Mouse (Mus musculus) cerebellum, adult 2 months (tissue): ENCODE results near the gene Dock2. TPM values are rescaled to one million over a fixed set of nuclear protein-coding genes. Genes with fewer than 3 reads are reported as not detected.

Source experiments
- DNase-seq, 2 experiments: peaks; one replicate each; pipeline ENCODE4 v3.0.0; 2021
- H3K27ac ChIP-seq: fragments of 200-500 bp; 2 replicates; pipeline ENCODE4 v1.5.1; 2012; ENCODE audit warnings: low read length, control low read depth, inconsistent platforms; ENCODE audit not compliant: insufficient read depth
- H3K27me3 ChIP-seq: fragments of 200-500 bp; 2 replicates; pipeline ENCODE4 v1.6.1; 2012; ENCODE audit warnings: inconsistent platforms, mild to moderate bottlenecking, low read length, moderate library complexity; ENCODE audit not compliant: control insufficient read depth, insufficient read depth
- H3K4me1 ChIP-seq: fragments of 200-500 bp; 2 replicates; pipeline ENCODE4 v1.6.1; 2011; ENCODE audit warnings: low read length; ENCODE audit not compliant: control insufficient read depth, insufficient read depth
- H3K4me3 ChIP-seq: fragments of 200-500 bp; replicated peaks from 2 replicates; pipeline ENCODE3; 2011; ENCODE audit warnings: mild to moderate bottlenecking, low read depth, low read length, control low read depth; ENCODE audit not compliant: insufficient read depth
- CTCF ChIP-seq: fragments of 200-500 bp; IDR thresholded peaks from 2 replicates; pipeline ENCODE4 v1.5.1; 2011; ENCODE audit warnings: low read depth, mild to moderate bottlenecking, control low read depth, low read length, moderate library complexity, borderline replicate concordance; ENCODE audit not compliant: insufficient read depth
- POLR2A ChIP-seq: fragments of 200-500 bp; IDR thresholded peaks from 2 replicates; pipeline ENCODE4 v1.6.1; 2011; ENCODE audit warnings: low read length, control low read depth, borderline replicate concordance; ENCODE audit not compliant: insufficient read depth
- WGBS: fragments of 180-500 bp; shearing (Covaris S2); methylation state at CpG from one replicate; pipeline ENCODE4 v1.1.7; 2018; 5-methylcytosine and 5-hydroxymethylcytosine counted together
- polyA plus RNA-seq: library from polyadenylated mRNA; depleted of rRNA; stranded (reverse); fragments of >200 nt; gene quantifications from 2 replicates; pipeline ENCODE4 v1.2.3, GENCODE M21; 2012

The Dock2 gene
- polyA plus RNA-seq, 1 experiment = 0.69 TPM

DNA sequence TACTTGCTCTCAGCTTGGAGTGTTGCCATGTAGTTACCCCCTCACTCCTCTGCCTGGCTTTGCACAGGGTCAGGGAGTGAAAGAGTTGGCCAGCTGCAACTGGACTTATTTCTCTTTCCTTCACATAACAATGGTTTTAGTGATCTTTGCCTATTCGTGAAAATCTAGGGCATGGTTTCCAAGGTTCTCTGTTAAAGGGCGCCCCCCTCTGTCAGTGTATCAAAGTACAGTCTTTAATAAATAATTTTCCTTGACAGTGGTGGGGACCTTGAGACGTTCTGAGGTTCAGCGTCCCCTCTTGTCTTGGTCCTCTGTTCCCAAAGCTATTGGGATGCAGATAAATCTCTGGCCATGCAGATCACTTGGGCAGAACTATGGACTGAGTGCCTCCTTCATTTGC, 12.4 kb upstream of the Dock2 start:
- no peak overlapping the region for H3K4me3 ChIP-seq
- H3K27ac ChIP-seq = no peak overlapping the region
- TF ChIP-seq CTCF = no peak
- no peak for TF ChIP-seq POLR2A
- no peaks in the 10 kb centered on the region for H3K27me3 ChIP-seq
- H3K4me1 ChIP-seq = no peaks in the 10 kb centered on the region
- WGBS = 18% methylated on average over 4 of the region's 4 CpGs
- no peak for DNase-seq

- 65% methylated on average over 8 of the region's 8 CpGs for WGBS
- H3K27me3 ChIP-seq = no peaks in the 10 kb centered on the region
- TF ChIP-seq POLR2A (no peak), CTCF (no peak)
These were observed 8.2 kb upstream of the Dock2 start for GRCm38 (mm10) chr11:34791872-34792271.

GRCm38 (mm10) chr11:34784864-34785263, 1.2 kb upstream of the Dock2 start:
- no peaks in the 10 kb centered on the region for H3K4me1 ChIP-seq
- no peak overlapping the region for H3K4me3 ChIP-seq
- TF ChIP-seq POLR2A (no peak), CTCF (no peak)
- H3K27ac ChIP-seq = no peak overlapping the region
- no peak for DNase-seq
- no peaks in the 10 kb centered on the region for H3K27me3 ChIP-seq

More at GRCm38 (mm10) chr11:34791872-34792271, 8.2 kb upstream of the Dock2 start:
- H3K27ac ChIP-seq = no peak overlapping the region
- no peaks in the 10 kb centered on the region for H3K4me1 ChIP-seq
- no peak for DNase-seq
- H3K4me3 ChIP-seq = no peak overlapping the region

DNA sequence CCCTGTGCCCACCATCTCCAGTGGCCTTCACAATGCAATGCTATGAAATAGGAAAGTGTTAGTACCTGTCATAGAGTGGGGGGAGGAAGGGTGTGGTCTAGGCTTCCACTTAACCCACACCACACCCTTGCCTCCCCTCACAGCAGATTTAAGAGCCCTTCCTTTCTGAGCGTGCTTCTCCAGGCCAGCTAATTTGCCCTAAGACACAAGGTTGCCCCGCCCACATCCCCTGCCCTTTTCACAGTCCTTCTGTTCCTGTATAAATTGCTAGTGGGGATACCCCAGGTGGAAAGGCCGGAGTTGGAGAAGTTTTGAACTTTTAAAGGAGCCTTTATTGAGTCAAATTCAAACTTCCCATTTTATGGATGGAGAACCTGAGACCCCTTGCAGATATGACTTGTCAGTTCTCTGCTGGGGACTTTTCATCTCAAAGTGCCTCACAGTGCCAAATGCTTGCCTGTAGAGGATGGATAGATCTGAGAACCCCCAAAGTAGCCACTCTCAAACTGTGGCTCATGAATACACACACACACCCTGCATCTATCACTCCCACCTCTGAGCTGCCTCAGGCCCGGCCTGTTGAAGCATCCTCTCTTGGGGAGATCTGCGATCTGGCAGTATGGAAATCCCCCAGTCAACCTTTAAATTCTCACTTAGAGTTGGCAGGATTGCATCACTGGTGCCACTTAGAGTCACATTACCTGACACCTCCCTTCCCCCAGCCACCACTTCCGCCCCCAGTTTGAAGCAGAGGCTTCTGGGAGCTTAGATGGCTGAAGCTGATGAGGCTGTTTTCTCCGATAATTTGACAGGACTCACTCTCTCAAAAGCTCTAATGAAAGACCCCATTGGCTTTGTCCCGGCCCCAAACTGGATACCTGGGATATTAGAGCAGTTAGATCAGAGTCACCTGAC, 919 bp downstream of the Dock2 start:
- no peak overlapping the region for H3K27ac ChIP-seq
- no peak for DNase-seq
- no peaks in the 10 kb centered on the region for H3K27me3 ChIP-seq
- no peaks in the 10 kb centered on the region for H3K4me1 ChIP-seq
- WGBS = 84% methylated on average over 8 of the region's 8 CpGs
- TF ChIP-seq CTCF (no peak), POLR2A (no peak)
- no peak overlapping the region for H3K4me3 ChIP-seq

DNA sequence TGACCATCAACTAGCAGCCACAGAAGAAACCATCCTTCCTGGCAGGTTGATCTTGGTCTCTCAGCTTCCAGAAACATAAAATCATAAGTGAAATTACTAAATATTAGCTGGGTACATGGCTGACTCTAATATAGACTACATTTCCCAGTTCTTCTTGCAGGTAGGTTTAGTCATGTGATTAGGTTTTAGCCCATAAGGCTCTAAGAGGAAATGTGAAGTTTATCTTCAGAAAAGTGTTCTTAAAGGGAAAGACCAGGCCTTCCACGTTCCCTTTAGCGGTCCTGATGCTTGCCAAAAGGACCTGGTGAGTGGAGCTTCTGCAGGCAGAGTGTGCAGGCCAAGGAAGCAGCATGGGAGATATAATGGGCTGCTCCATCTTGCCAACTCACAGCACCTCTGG, 2.9 kb downstream of the Dock2 start:
- Histone ChIP-seq H3K4me1 (no peaks in the 10 kb centered on the region), H3K27ac (no peak overlapping the region), H3K27me3 (no peaks in the 10 kb centered on the region), H3K4me3 (no peak overlapping the region)
- 29% methylated on average over 2 of the region's 2 CpGs for WGBS
- TF ChIP-seq POLR2A = no peak
- TF ChIP-seq CTCF = no peak
- no peak for DNase-seq

DNA sequence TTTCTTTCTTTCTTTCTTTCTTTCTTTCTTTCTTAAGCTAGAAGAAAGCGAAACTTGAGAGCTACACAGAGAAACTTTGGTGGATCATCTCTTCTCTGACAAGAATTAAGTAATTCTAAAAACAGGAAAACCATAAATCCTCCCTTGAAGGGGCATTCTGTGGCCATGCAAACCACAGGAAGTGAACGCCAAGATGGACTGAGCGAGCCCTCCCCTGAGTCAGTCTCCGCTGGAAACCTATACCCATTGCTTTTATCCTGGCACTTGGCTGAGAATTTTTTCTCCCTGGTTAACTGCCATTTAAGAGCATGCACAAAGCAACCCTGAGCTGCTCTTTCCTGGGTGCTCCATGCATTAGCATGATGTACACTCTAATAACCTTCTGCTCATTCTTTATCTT, 3.7 kb downstream of the Dock2 start:
- Histone ChIP-seq H3K4me3 (no peak overlapping the region), H3K27me3 (no peaks in the 10 kb centered on the region), H3K27ac (no peak overlapping the region), H3K4me1 (no peaks in the 10 kb centered on the region)
- TF ChIP-seq POLR2A (no peak), CTCF (no peak)
- 82% methylated on average over 4 of the region's 4 CpGs for WGBS
- no peak for DNase-seq

- TF ChIP-seq CTCF (no peak), POLR2A (no peak)
These were observed 5.3 kb downstream of the Dock2 start for GRCm38 (mm10) chr11:34778351-34778750.

GRCm38 (mm10) chr11:34777529-34777928, 6.2 kb downstream of the Dock2 start:
- 93% methylated on average over 4 of the region's 4 CpGs for WGBS
- no peak for TF ChIP-seq CTCF
- no peak for TF ChIP-seq POLR2A
- H3K27me3 ChIP-seq = no peaks in the 10 kb centered on the region

More at GRCm38 (mm10) chr11:34778351-34778750, 5.3 kb downstream of the Dock2 start:
- DNase-seq = no peak
- no peak overlapping the region for H3K4me3 ChIP-seq
- H3K27me3 ChIP-seq = no peaks in the 10 kb centered on the region
- 59% methylated on average over 3 of the region's 3 CpGs for WGBS
- H3K27ac ChIP-seq = no peak overlapping the region
- H3K4me1 ChIP-seq = no peaks in the 10 kb centered on the region

DNA sequence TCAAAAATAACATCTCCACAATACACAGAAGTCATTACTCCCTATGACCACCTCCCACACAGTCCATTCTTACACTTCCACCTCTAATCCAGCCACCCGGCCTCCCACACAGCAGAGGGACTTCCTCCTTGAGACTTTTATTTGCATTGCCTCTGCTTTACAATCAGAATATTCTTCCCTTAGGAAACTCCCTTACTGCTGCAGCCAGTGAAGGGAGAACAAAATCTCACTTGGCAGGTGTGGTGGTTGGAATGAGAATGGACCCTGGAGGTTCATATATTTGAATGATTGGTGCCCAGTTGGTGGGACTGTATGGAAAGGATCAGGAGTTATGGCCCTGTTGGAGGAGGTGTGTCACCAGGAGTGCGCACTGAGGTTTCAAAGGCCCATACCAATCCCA, 7.6 kb downstream of the Dock2 start:
- no peak for TF ChIP-seq POLR2A
- no peak for TF ChIP-seq CTCF
- DNase-seq = no peak
- 87% methylated on average over 2 of the region's 2 CpGs for WGBS
- H3K27me3 ChIP-seq = no peaks in the 10 kb centered on the region
- no peak overlapping the region for H3K4me3 ChIP-seq
- no peaks in the 10 kb centered on the region for H3K4me1 ChIP-seq
- H3K27ac ChIP-seq = no peak overlapping the region

More at GRCm38 (mm10) chr11:34777529-34777928, 6.2 kb downstream of the Dock2 start:
- H3K4me3 ChIP-seq = no peak overlapping the region
- H3K4me1 ChIP-seq = no peaks in the 10 kb centered on the region
- DNase-seq = no peak
- H3K27ac ChIP-seq = no peak overlapping the region
